Mouse (Mus musculus) central nervous system, embryonic 14 days (tissue): ENCODE measurements around the gene Kcnj2. TPM values are rescaled to one million over a fixed set of nuclear protein-coding genes. Genes with fewer than 3 reads are reported as not detected.

Experiments
- polyA plus RNA-seq: library from polyadenylated mRNA; depleted of rRNA; stranded (reverse); fragments of >200 nt; gene quantifications from 2 replicates; pipeline ENCODE4 v1.2.3, GENCODE M21; 2012; rRNA removed

The Kcnj2 gene
- polyA plus RNA-seq, result 2.4 and 3.6 TPM in 2 replicates

GRCm38 (mm10) chr11:111065635-111066298, at the start of gene Kcnj2:
Gene Kcnj2, plus strand, starts transcription at chr11:111066164.

Other genes starting within 250 kb of the Kcnj2 start
- gene Kcnj16, start 98.1 kb upstream of the Kcnj2 start, polyA plus RNA-seq, result 0.43 and 0.61 TPM in 2 replicates